Mouse (Mus musculus) liver, embryonic 15.5 days (tissue): ENCODE measurements around the gene Fam168b. TPM values are rescaled to one million over a fixed set of nuclear protein-coding genes. Genes with fewer than 3 reads are reported as not detected.

ENCODE experiments used
- ATAC-seq: fragments of 200-750 bp; cut with Nextera tagmentation; 2 replicates; pipeline ENCODE4 v1.8.0; 2017; ENCODE audit warnings: moderate number of reproducible peaks, mild to moderate bottlenecking, moderate library complexity; ENCODE audit not compliant: insufficient read depth
- H3K27ac ChIP-seq: fragments of 300-500 bp; sonication (generic); replicated peaks from 2 replicates; pipeline ENCODE4 v1.5.1; 2015; ENCODE audit warnings: mild to moderate bottlenecking, inconsistent platforms
- H3K27me3 ChIP-seq: fragments of 300-500 bp; sonication (generic); 2 replicates; pipeline ENCODE4 v1.6.1; 2015; ENCODE audit warnings: mild to moderate bottlenecking, inconsistent platforms
- H3K36me3 ChIP-seq: fragments of 300-500 bp; sonication (generic); replicated peaks from 2 replicates; pipeline ENCODE4 v1.6.1; 2015; ENCODE audit warnings: moderate library complexity, mild to moderate bottlenecking, inconsistent platforms
- H3K4me1 ChIP-seq: fragments of 300-500 bp; sonication (generic); replicated peaks from 2 replicates; pipeline ENCODE4 v1.6.1; 2015; ENCODE audit warnings: inconsistent platforms
- H3K4me2 ChIP-seq: fragments of 300-500 bp; sonication (generic); 2 replicates; pipeline ENCODE4 v1.6.1; 2015; ENCODE audit warnings: moderate library complexity, mild to moderate bottlenecking, inconsistent platforms
- H3K4me3 ChIP-seq: fragments of 300-500 bp; sonication (generic); replicated peaks from 2 replicates; pipeline ENCODE4 v1.5.1; 2015; ENCODE audit warnings: mild to moderate bottlenecking, inconsistent platforms
- H3K9ac ChIP-seq: fragments of 300-500 bp; sonication (generic); 2 replicates; pipeline ENCODE4 v1.6.1; 2015; ENCODE audit warnings: moderate library complexity, mild to moderate bottlenecking, inconsistent platforms
- H3K9me3 ChIP-seq: fragments of 300-500 bp; sonication (generic); replicated peaks from 2 replicates; pipeline ENCODE4 v1.6.1; 2016; ENCODE audit warnings: inconsistent platforms
- WGBS: fragments of 180-500 bp; shearing (Covaris S2); methylation state at CpG from one replicate; pipeline ENCODE4 v1.1.7; 2015; ENCODE audit warnings: mixed read lengths; ENCODE audit not compliant: insufficient replicate concordance; 5-methylcytosine and 5-hydroxymethylcytosine counted together
- polyA plus RNA-seq: library from polyadenylated mRNA; unstranded; fragments of >200 nt; fragmentation: Nextera tagmentation; extraction: Ambion mirVana; gene quantifications from 2 replicates; pipeline ENCODE4 v1.2.1, GENCODE M21; 2015

Fam168b gene
- polyA plus RNA-seq, 1 experiment from 2014 or later, result 15.1 TPM

DNA sequence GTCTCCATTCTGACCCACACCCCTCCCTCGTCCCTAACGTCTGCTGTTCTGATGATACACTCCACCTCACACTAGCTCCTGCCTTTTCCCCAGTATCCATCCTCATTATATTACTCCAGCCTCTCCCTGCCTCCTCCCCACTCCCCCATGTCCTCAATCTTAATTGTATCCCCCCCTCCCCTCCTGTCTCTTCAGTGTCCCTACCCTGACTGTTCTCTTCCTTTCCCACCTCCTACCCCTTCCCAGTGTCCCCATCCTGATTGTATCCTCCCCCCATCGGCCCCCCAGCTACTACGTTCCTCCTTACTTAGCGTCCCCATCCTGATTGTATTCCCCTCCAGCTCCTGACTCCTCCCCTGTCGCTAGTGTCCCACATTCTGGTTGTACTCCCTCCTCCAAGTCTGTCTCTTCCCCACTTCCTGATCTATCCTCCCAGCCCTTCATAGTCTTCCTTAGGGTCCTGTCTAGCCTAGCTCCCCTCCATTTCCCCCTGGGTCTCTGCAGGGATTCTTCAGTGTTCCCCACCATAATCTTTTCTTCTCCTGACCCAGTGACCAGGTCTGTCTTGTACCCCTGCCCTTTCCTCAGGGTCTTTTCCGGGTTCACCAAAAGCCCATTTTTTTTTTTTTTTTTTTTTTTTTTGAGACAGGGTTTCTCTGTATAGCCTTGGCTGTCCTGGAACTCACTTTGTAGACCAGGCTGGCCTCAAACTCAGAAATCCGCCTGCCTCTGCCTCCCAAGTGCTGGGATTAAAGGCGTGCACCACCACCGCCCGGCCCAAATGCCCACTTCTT, 7.7 kb upstream of the Fam168b start:
- H3K4me2 ChIP-seq, result peak overlapping the region; percentile 94
- peak overlapping the region; percentile 68; the same call in 1 of the 2 replicates for H3K9ac ChIP-seq
- H3K27me3 ChIP-seq, result no peaks in the 10 kb centered on the region
- H3K36me3 ChIP-seq, result no peaks in the 10 kb centered on the region
- H3K4me1 ChIP-seq, result peaks cover 20% of the 10 kb centered on the region
- no peaks in the 10 kb centered on the region for H3K9me3 ChIP-seq
- H3K4me3 ChIP-seq, result peak overlapping the region; percentile 72
- H3K27ac ChIP-seq, result no peak overlapping the region
- WGBS, result 40% methylated on average over 11 of the region's 11 CpGs
- 0 out of 2 replicates have a peak, but pooled peaks have one; percentile 7 for ATAC-seq

- H3K9me3 ChIP-seq, result no peaks in the 10 kb centered on the region
- peak within 1 kb of the TSS; percentile 67 for H3K27ac ChIP-seq
- H3K4me3 ChIP-seq, result peak within 1 kb of the TSS; percentile 72
- WGBS, result under 1% methylated on average over 39 of the region's 40 CpGs
- ATAC-seq, result peak; percentile 90
- H3K4me2 ChIP-seq, result peak within 1 kb of the TSS; percentile 94
- peaks cover 20% of the 10 kb centered on the region for H3K4me1 ChIP-seq
- H3K9ac ChIP-seq, result peak within 1 kb of the TSS; percentile 68
- no peaks in the 10 kb centered on the region for H3K27me3 ChIP-seq
- H3K36me3 ChIP-seq, result no peaks in the 10 kb centered on the region
Observed at GRCm38 (mm10) chr1:34849745-34850342, 7.0 kb upstream of the Fam168b start, which contains the start of gene Plekhb2. Gene Plekhb2 (plus strand): TSS chr1:34849976.

DNA sequence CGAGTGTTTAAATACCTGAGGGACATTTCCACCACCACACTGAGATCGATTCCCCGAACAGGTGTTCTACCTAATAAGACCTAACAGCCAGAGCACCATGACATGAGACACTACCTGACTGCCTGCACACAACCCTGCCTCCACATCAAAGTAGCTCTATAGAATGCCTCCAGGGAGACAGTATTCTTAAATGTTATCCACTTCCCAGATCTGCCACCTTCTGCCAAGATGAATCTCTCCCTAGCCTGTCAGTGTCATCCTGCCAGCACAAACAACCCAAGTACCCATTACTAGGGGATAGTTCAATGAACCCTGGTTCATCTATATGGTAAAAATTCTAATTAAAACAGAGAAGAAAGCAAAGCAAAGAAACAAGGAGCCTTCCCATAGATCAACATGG, 4.2 kb upstream of the Fam168b start:
- Histone ChIP-seq H3K4me3 (no peak overlapping the region), H3K27ac (no peak overlapping the region), H3K4me2 (no peak overlapping the region), H3K9me3 (no peaks in the 10 kb centered on the region), H3K27me3 (no peaks in the 10 kb centered on the region), H3K9ac (no peak overlapping the region), H3K4me1 (peaks cover 27% of the 10 kb centered on the region), H3K36me3 (no peaks in the 10 kb centered on the region)
- WGBS, result 58% methylated on average over 3 of the region's 3 CpGs
- no peak for ATAC-seq

DNA sequence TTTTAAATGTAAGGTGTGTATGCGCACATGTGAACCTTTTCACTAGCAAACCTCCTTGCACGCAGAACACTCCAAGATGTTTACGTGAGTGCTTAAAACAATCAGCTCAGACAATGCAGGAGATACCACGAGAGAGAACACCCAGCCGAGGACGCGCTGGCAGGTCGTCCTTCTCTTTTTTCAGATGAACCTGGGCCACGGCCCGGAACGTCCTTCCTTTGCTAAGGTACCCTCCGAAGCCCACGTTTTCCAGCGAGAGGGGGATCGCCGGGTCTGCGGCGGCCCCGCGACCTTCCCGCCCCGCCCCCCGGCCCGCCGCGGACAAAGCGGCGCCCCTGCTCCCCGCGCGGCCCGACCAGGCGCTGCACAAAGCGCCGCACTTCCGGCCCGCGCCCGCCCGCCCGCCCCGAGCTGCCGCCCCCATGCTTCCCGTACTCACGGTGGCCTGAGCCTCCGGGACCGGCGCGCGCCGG, 440 bp downstream of the Fam168b start:
- H3K36me3 ChIP-seq, result no peaks in the 10 kb centered on the region
- under 1% methylated on average over 51 of the region's 51 CpGs for WGBS
- H3K27me3 ChIP-seq, result no peaks in the 10 kb centered on the region
- H3K27ac ChIP-seq, result peak overlapping the region; percentile 88
- H3K9ac ChIP-seq, result peak overlapping the region; percentile 84
- ATAC-seq, result peak; percentile 89
- peaks cover 48% of the 10 kb centered on the region for H3K4me1 ChIP-seq
- peak overlapping the region; percentile 77 for H3K4me2 ChIP-seq
- no peaks in the 10 kb centered on the region for H3K9me3 ChIP-seq
- peak overlapping the region; percentile 83 for H3K4me3 ChIP-seq

DNA sequence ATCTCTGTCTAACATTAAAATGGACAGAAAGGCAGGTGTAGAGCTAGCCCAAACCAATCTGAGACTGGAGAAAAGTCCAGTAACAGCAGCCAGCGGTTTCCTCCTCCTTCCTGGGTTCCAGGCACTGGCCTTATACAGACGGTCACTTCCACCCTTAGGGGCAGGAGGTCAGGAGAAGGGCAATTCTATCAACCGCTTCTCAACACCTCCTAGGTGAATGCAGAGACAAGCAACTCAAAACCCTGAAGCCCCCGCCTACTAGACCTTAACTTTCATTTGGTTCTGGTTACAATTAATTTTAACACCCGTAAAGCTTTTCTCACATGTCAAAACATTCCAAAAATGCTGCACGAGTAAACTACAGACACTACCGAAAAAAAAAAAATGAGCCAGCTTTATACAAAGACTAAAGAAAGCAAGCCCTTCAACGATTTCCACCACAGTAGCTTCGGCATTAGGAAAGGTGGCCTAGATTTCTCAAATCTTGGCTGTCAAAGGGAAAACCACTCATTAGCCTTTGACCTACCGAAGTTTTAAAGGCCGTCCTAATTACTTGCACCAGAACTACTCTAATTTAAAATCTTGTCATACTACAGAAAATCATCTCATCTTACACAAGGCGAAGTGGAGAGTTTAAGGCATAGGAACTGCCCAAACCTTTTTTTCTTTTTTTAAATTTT, 1.0 kb downstream of the Fam168b start:
- Histone ChIP-seq H3K9me3 (no peaks in the 10 kb centered on the region), H3K36me3 (no peaks in the 10 kb centered on the region; the same call in 1 of the 2 replicates), H3K27ac (peak overlapping the region; percentile 88), H3K9ac (peak overlapping the region; percentile 84), H3K4me3 (peak overlapping the region; percentile 83), H3K4me1 (peaks cover 51% of the 10 kb centered on the region), H3K4me2 (peak overlapping the region; percentile 77), H3K27me3 (no peaks in the 10 kb centered on the region)
- no peak for ATAC-seq
- 2% methylated on average over 12 of the region's 12 CpGs for WGBS

- 22% methylated on average over 12 of the region's 12 CpGs for WGBS
- Histone ChIP-seq H3K9ac (no peak overlapping the region), H3K4me3 (no peak overlapping the region), H3K4me2 (peak overlapping the region; percentile 20; the same call in 1 of the 2 replicates), H3K36me3 (peaks cover 22% of the 10 kb centered on the region), H3K27ac (0 out of 2 replicates have a peak overlapping the region, but pooled peaks have one; percentile 9), H3K27me3 (no peaks in the 10 kb centered on the region), H3K9me3 (no peaks in the 10 kb centered on the region), H3K4me1 (peaks cover 54% of the 10 kb centered on the region)
- no peak for ATAC-seq
Observed at GRCm38 (mm10) chr1:34839241-34839640, 3.6 kb downstream of the Fam168b start.

GRCm38 (mm10) chr1:34837951-34838689, 4.7 kb downstream of the Fam168b start:
- Histone ChIP-seq H3K4me2 (no peak overlapping the region), H3K9ac (no peak overlapping the region), H3K27ac (no peak overlapping the region), H3K36me3 (peaks cover 28% of the 10 kb centered on the region), H3K27me3 (no peaks in the 10 kb centered on the region), H3K4me3 (no peak overlapping the region), H3K4me1 (peaks cover 46% of the 10 kb centered on the region), H3K9me3 (no peaks in the 10 kb centered on the region)
- 74% methylated on average over 6 of the region's 6 CpGs for WGBS
- no peak for ATAC-seq

DNA sequence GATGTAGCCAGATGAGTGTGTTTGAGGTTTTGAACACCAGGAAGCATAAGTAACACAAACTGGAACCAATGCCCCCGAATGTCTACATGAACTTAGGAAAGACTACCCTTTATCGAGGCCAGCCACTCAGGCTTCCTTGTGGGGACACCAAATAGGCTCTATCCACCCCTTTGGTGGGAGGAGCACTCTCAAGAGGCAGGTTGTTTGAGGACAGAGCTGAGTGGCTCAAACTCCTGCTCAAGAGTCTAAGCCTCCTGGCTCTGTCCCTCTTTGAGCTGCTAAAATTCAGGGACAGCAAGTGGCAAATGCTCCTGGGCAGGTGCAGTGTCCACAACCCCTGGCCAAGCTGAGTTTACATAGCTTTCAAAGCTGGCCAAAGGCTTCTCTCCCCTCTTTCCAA, 8.0 kb downstream of the Fam168b start:
- Histone ChIP-seq H3K27me3 (no peaks in the 10 kb centered on the region), H3K4me3 (no peak overlapping the region), H3K9ac (no peak overlapping the region), H3K36me3 (peaks cover 37% of the 10 kb centered on the region), H3K9me3 (no peaks in the 10 kb centered on the region), H3K27ac (no peak overlapping the region), H3K4me2 (no peak overlapping the region), H3K4me1 (peaks cover 24% of the 10 kb centered on the region)
- 50% methylated on average over 2 of the region's 2 CpGs for WGBS
- no peak for ATAC-seq

- Histone ChIP-seq H3K27me3 (no peaks in the 10 kb centered on the region), H3K4me2 (no peak overlapping the region), H3K9ac (no peak overlapping the region), H3K27ac (no peak overlapping the region), H3K4me1 (peaks cover 2% of the 10 kb centered on the region; the same call in 1 of the 2 replicates), H3K9me3 (no peaks in the 10 kb centered on the region), H3K36me3 (peaks cover 54% of the 10 kb centered on the region), H3K4me3 (no peak overlapping the region)
- 56% methylated on average over 1 of the region's 1 CpGs for WGBS
- no peak for ATAC-seq
Observed at GRCm38 (mm10) chr1:34831381-34831780, 11.5 kb downstream of the Fam168b start.

GRCm38 (mm10) chr1:34830934-34831333, 11.9 kb downstream of the Fam168b start:
- no peaks in the 10 kb centered on the region for H3K27me3 ChIP-seq
- H3K4me2 ChIP-seq, result no peak overlapping the region
- H3K4me1 ChIP-seq, result peaks cover 2% of the 10 kb centered on the region; the same call in 1 of the 2 replicates
- H3K27ac ChIP-seq, result no peak overlapping the region
- no peaks in the 10 kb centered on the region for H3K9me3 ChIP-seq
- 59% methylated on average over 2 of the region's 2 CpGs for WGBS
- no peak overlapping the region for H3K9ac ChIP-seq
- ATAC-seq, result no peak
- H3K36me3 ChIP-seq, result peaks cover 54% of the 10 kb centered on the region
- no peak overlapping the region for H3K4me3 ChIP-seq
